Mouse (Mus musculus): ENCODE results near the gene Barhl2.

DNA sequence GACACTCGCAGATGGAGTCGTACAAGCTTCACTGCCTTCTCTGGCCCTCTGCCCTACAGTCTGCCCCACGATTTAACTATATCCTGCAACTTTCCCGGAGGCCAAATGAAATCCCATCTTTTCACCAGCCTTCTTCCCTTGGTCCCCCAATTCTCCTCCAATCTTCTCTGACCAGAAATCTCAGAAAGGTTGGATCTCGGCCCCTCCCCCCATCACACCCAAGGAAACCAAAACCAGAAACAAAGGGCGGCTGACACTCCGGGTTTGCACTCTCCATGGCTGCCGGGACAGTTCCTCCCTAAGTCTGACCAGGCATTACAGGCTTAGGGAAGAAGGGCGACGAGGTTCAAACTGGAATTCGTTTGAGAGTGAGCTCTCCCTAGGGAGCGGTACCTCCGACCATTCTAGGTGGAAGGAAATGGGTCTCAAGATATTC, 4.1 kb downstream of the Barhl2 start:
- TF ChIP-seq POLR2A (IDR thresholded peaks at IDR 0.05; ENCODE audit: borderline replicate concordance, insufficient read depth, low read length) (no peak), CTCF (IDR thresholded peaks at IDR 0.05; ENCODE audit: borderline replicate concordance, insufficient read depth, low read depth, low read length) (no peak)

Data from cerebellum, adult 2 months (tissue).